Mouse (Mus musculus) adrenal gland, postnatal 14 days (tissue): ENCODE measurements around the gene H2-T22. TPM values are rescaled to one million over a fixed set of nuclear protein-coding genes. Genes with fewer than 3 reads are reported as not detected.

Experiments
- DNase-seq: peaks from one replicate; pipeline ENCODE4 v3.0.0; 2021; ENCODE audit warnings: mixed read lengths
- total RNA-seq: library from RNA; stranded (reverse); gene quantifications from 2 replicates; pipeline ENCODE4 v1.2.3, GENCODE M21; 2021

Gene H2-T22
- total RNA-seq, 1 experiment from 2014 or later, result 23.3 TPM

DNA sequence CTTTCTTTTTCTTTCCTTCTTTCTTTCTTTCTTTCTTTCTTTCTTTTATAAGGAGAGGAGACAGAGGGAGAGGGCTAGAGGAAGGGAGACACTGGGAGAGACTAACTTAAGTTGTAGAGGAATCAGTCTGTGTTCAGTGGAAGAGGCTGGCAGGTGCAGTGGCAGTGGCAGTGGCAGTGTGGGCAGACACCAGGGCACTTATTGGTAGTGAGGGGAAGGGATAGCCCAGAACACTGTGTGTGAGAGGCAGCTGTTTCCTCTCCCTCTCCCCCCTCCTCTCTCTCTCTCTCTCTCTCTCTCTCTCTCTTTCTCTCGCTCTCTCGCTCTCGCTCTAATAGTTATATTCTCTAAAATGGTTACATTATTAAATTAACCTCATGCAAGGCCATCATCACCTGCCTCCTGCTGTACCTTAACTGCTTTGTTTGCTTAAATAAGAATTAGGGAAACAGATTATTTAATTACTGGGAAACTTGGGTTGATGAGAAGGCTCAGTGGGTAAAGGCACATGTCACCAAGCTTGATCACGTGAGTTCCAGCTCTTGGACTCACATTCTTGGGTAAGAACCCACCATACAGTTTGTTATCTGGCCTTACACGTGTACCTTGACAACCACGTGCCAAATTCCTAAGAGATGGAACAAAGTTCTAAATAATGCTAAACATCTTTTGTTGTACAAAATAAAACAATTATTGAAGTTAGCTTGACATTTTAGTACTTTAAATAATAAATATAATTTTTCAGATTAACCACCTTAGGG is 43.8 kb downstream of the H2-T22 start:
- DNase-seq, result no peak

DNA sequence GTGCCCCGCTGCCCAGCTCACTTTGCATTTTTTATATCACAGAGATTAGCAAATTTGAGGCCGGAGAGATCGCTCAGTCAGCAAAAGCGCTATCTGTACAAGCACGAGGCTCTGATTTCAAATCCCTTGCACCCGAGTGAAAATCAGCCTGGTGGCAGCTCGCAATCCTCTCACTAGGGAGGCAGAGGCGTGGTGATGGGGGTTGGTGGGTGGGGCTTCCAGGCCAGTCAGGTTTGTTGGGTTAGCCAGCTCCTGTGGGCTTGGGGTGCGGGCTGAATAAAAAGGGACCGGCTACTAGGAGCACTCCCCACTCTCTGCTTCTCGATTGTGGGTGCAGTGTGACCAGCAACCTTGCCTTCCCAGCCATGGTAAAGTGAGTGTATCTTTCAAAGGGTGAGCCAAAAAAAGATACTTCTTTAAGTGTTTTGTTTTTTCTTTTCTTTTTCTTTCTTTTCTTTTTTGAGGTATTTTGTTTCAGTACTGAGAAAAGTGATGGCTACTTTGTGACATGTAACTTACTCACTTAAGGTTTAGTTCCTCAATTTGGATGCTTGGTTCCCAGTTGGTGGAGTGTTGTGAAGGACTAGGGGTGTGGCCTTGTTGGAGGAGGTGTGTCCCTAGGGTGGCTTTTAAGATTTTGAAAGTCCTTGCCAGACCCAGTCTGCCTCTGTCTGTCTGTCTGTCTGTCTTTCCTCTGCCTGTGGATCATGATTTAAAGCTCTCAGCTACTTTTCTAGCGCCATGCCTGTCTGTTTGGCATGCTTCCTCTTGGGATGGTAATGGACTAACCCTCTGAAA is 44.6 kb downstream of the H2-T22 start:
- DNase-seq, result peak; percentile 37

DNA sequence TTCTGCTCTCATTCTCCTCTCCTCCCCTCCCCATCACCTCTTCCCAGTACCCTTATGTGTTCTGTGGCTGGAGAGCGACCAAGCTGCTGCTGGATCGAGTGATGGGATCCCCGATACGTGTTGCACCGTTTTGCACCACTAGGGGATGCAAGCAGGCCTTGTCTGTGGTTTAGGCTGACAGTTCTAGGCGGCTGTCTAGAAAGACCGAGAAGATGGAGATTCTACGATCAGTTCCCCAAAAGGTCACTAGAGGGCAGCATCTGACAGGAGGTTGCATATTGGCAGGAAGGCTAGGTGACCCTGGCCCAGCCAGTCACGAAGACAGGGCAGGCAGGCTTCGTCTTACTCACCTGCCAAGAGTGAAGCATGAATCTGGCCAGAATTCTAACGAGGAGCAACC is 45.6 kb downstream of the H2-T22 start:
- peak; percentile 96 for DNase-seq

DNA sequence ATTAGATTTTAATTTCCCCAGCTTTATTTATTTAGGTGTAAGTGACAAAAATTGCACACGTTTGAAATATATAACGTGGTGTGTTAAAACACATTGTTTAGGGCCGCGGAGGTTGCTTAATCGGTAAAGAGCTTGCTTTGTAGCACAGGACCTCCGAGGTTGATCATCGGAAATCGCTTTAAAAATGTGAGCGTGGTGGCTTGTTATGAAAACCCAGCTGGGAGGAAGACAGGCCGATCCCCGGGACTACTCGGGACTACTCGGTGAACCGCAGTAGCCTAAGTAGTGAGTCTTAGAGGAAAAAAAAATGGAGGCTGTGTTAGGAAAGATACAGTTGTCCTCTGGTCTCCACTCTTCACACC is 47.7 kb downstream of the H2-T22 start:
- DNase-seq, result no peak

DNA sequence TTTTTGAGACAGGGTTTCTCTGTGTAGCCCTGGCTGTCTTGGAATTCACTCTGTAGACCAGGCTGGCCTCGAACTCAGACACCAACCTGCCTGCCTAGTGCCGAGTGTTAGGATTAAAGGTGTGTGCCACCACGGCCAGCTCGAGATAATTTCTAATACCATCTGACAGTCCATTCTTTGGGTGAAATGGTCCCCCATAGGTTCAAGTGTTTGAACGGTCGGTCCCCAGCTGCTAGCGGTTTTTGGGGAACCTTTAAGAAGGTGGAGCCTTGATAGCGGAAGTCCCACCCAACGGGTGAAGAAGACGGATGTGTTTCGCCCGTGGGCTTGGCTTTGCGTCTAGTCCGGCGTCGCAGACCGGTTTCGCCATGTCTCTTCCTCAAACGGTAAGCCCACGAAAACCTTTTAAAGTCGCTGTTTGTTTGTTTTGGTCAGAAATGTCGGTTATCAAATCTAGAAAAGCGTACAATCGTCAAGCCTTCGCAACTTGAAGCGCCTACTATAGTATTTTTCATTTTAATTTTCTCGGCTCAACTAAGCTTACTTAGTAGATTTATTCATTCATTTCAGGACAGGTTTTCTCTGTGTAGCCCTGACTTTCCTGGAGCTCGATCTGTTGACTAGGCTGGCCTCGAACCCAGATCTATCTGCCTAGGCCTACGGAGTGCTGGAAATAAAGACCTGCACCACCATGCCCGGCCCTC is 48.2 kb downstream of the H2-T22 start:
- peak; percentile 87 for DNase-seq

DNA sequence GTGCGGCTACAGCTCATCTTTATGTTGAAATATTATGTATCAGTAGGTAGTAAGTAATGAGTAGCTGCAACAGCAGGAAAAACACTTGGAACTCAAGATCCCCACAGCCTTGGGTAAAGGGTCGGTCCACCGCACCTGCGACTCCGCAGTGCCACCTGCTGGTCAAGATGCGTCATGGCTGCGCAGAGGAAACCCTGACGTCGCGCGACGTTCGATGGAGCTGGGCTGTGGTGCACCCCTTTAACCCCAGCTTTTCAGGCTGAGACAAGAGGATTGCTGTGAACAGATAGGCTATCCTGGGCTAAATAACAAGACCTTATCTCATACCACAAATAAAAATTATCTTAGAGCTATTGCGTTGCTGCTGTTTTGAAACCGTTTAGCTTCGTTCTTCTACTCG is 48.9 kb downstream of the H2-T22 start:
- peak; percentile 90 for DNase-seq

DNA sequence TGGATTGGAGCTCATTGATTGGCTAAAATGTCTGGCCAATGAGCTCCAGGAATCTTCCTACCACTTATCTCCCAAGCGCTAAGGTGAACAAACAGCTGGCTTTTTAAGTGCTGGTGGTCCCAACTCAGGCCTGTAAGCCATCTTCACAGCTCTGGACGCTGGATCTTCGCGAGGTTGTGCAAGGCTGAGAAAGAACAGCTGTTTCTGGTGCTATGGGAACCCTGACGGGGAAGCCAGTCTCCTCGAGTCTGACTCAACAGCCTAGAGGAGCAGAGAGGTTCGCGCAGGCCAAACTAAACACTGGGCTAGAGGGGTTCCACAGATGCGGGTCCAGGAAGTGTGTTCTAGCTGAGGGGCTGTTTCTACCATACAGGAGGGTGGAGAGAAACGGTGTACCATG is 50.8 kb downstream of the H2-T22 start:
- peak; percentile 31 for DNase-seq

Other genes with a start within 250 kb of the H2-T22 start
- gene Ier3, start 221.1 kb downstream of the H2-T22 start, total RNA-seq, result 12.7 and 26.3 TPM in 2 replicates
- gene Flot1, start 219.5 kb downstream of the H2-T22 start, total RNA-seq, result 52.4 and 59.5 TPM in 2 replicates
- gene Tubb5, start 204.4 kb downstream of the H2-T22 start, total RNA-seq, result 285 and 320 TPM in 2 replicates
- gene Mdc1, start 201.2 kb downstream of the H2-T22 start, total RNA-seq, result 20.6 and 21.9 TPM in 2 replicates
- gene Nrm, start 181.4 kb downstream of the H2-T22 start, total RNA-seq, result 10.6 and 15.9 TPM in 2 replicates
- gene Ppp1r18, start 177.2 kb downstream of the H2-T22 start, total RNA-seq, result 29.5 and 44.4 TPM in 2 replicates
- 40.2 and 41.1 TPM in 2 replicates for gene Dhx16, start 162.9 kb downstream of the H2-T22 start, total RNA-seq
- gene 2310061I04Rik, start 145.3 kb downstream of the H2-T22 start, total RNA-seq, result 73.6 and 79.5 TPM in 2 replicates
- gene Atat1, start 132.7 kb downstream of the H2-T22 start, total RNA-seq, result 29.0 and 31.5 TPM in 2 replicates
- gene Mrps18b, start 126.4 kb downstream of the H2-T22 start, total RNA-seq, result 108 and 114 TPM in 2 replicates
- gene Ppp1r10, start 126.3 kb downstream of the H2-T22 start, total RNA-seq, result 91.4 and 97.7 TPM in 2 replicates
- gene Abcf1, start 73.0 kb downstream of the H2-T22 start, total RNA-seq, result 92.5 and 100 TPM in 2 replicates
- gene Gnl1, start 62.9 kb downstream of the H2-T22 start, total RNA-seq, result 42.7 and 48.7 TPM in 2 replicates
- 24.3 and 24.7 TPM in 2 replicates for gene Prr3, start 62.5 kb downstream of the H2-T22 start, total RNA-seq
- 4.6 and 8.2 TPM in 2 replicates for gene H2-T24, start 22.2 kb downstream of the H2-T22 start, total RNA-seq
- 44.2 and 52.7 TPM in 2 replicates for gene H2-T23, start 9.9 kb downstream of the H2-T22 start, total RNA-seq
- gene Gm6034, start 214 bp upstream of the H2-T22 start, total RNA-seq, result not detected in 2 replicates
- 2.2 and 3.0 TPM in 2 replicates for gene Gm11127, start 15.6 kb upstream of the H2-T22 start, total RNA-seq
- 0.26 and 0.34 TPM in 2 replicates for gene Gm19684, start 78.9 kb upstream of the H2-T22 start, total RNA-seq
- gene Gm7030, start 86.7 kb upstream of the H2-T22 start, total RNA-seq, result not detected in 2 replicates
- not detected in 2 replicates for gene Gm8909, start 125.8 kb upstream of the H2-T22 start, total RNA-seq
- gene H2-T3, start 147.5 kb upstream of the H2-T22 start, total RNA-seq, result 0.44 TPM in 1 of 2 replicates, not detected in the other
- 44.2 and 47.9 TPM in 2 replicates for gene Rpp21, start 215.3 kb upstream of the H2-T22 start, total RNA-seq
- gene Trim39, start 229.5 kb upstream of the H2-T22 start, total RNA-seq, result 15.6 and 18.4 TPM in 2 replicates
- not detected in 2 replicates for gene H2-M10.2, start 243.7 kb upstream of the H2-T22 start, total RNA-seq